Mouse (Mus musculus) brain, embryonic 14.5 days (tissue): Measurements from ENCODE around the gene H1f0.

Experiments used
- CTCF ChIP-seq: fragments of 200-500 bp; IDR thresholded peaks from 2 replicates; pipeline ENCODE4 v1.5.1; 2012; ENCODE audit warnings: inconsistent platforms, mild to moderate bottlenecking, moderate library complexity, borderline replicate concordance; ENCODE audit not compliant: insufficient read depth, insufficient read length; ENCODE audit errors: extremely low read depth
- POLR2A ChIP-seq: fragments of 200-500 bp; IDR thresholded peaks from 2 replicates; pipeline ENCODE4 v1.6.1; 2012; ENCODE audit warnings: mild to moderate bottlenecking, inconsistent platforms, borderline replicate concordance; ENCODE audit not compliant: poor library complexity, insufficient read depth, insufficient read length, severe bottlenecking; ENCODE audit errors: extremely low read depth

- TF ChIP-seq CTCF (no peak), POLR2A (no peak)
These were observed 4.9 kb upstream of the H1f0 start for GRCm38 (mm10) chr15:79023366-79023765.
